Mouse (Mus musculus): ENCODE data around the gene Atl3. TPM values are rescaled to one million over a fixed set of nuclear protein-coding genes. Genes with fewer than 3 reads are reported as not detected.

The Atl3 gene
- 8.3 TPM in 2 replicates for polyA plus RNA-seq (2012; rRNA removed)

GRCm38 (mm10) chr19:7493352-7494186, at the start of gene Atl3:
Gene Atl3, plus strand, starts transcription at chr19:7494040.

GRCm38 (mm10) chr19:7482599-7483511, 11.0 kb upstream of the Atl3 start, which contains the start of gene Rtn3:
Gene Rtn3, minus strand, starts transcription at chr19:7483281.

GRCm38 (mm10) chr19:7557328-7557822, 63.5 kb downstream of the Atl3 start, which contains the start of gene Pla2g16:
Gene Pla2g16, plus strand, starts transcription at chr19:7557459.

Other genes starting within 250 kb of the Atl3 start
- gene Rcor2, start 226.7 kb upstream of the Atl3 start, polyA plus RNA-seq (2012; rRNA removed), result 1.9 and 2.0 TPM in 2 replicates
- gene Mark2, start 152.2 kb upstream of the Atl3 start, polyA plus RNA-seq (2012; rRNA removed), result 11.8 and 13.6 TPM in 2 replicates
- gene Spindoc, start 111.0 kb upstream of the Atl3 start, polyA plus RNA-seq (2012; rRNA removed), result 2.4 and 3.2 TPM in 2 replicates
- 4.2 and 4.6 TPM in 2 replicates for gene 2700081O15Rik, start 76.4 kb upstream of the Atl3 start, polyA plus RNA-seq (2012; rRNA removed)
- gene Rtn3, start 10.8 kb upstream of the Atl3 start, polyA plus RNA-seq (2012; rRNA removed), result 48.5 and 50.4 TPM in 2 replicates
- 10.5 and 13.8 TPM in 2 replicates for gene Pla2g16, start 63.4 kb downstream of the Atl3 start, polyA plus RNA-seq (2012; rRNA removed)
- 0.01 TPM in 1 of 2 replicates, not detected in the other for gene Lgals12, start 113.2 kb downstream of the Atl3 start, polyA plus RNA-seq (2012; rRNA removed)
- not detected in 2 replicates for gene Hrasls5, start 118.5 kb downstream of the Atl3 start, polyA plus RNA-seq (2012; rRNA removed)
- gene Slc22a19, start 217.3 kb downstream of the Atl3 start, polyA plus RNA-seq (2012; rRNA removed), result not detected in 2 replicates

Measured in liver, embryonic 18 days (tissue).